Mouse (Mus musculus): ENCODE results near the gene Dip2b.

Gene Dip2b

DNA sequence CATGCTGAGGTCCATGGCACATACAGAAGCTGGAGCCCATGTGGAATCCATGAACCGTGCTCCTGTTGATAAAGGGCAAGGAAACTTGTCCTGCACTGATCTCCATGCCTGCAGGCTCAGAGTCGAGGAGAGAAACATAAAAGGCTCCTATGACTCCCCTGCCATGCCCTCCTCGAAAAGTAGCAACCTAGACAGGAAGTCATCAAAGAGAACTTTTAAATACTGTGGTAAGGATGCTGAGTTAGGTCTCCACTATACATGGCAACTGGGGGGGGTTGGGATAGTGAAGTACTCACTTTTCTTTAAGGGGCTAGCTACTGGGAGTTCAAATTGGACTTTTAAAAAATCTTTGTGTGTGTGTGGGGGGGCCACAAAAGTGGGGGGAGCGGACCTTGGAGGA, 102.0 kb downstream of the Dip2b start:
- DNase-seq, result no peak

DNA sequence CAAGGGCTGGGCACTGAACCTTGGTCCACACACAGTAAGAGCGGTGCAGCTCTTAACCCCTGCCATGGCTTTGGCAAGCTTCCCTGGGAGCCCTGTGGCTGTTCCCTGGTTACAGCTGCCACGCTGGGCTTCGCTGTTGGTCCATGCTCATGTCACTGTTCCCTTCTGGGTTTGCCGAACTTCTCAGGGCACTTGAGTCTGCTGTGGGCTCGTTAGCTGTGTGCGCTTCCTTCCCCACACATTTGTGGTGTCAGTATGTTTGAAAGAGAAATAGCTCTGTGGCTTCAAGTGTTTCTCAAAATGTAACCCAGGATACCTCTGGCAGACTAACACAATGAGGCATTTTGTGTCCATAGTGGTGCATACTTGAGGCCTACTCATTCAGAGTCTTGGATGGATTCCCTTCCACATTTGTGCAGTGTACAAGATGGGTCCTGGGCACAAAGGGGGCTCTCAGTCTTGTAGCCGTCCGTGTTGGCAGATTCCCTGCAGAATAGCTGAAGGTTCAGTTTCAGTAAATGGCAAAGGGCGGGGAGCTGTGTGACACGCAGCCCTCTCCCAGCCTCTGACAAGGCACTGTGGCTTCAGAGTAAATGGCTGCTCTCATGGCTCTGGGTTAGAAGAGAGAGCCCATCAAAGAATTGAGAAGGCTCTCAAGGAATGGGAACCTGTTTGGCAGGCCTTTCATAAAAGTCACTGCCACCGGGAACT, 104.8 kb downstream of the Dip2b start:
- no peak for DNase-seq

DNA sequence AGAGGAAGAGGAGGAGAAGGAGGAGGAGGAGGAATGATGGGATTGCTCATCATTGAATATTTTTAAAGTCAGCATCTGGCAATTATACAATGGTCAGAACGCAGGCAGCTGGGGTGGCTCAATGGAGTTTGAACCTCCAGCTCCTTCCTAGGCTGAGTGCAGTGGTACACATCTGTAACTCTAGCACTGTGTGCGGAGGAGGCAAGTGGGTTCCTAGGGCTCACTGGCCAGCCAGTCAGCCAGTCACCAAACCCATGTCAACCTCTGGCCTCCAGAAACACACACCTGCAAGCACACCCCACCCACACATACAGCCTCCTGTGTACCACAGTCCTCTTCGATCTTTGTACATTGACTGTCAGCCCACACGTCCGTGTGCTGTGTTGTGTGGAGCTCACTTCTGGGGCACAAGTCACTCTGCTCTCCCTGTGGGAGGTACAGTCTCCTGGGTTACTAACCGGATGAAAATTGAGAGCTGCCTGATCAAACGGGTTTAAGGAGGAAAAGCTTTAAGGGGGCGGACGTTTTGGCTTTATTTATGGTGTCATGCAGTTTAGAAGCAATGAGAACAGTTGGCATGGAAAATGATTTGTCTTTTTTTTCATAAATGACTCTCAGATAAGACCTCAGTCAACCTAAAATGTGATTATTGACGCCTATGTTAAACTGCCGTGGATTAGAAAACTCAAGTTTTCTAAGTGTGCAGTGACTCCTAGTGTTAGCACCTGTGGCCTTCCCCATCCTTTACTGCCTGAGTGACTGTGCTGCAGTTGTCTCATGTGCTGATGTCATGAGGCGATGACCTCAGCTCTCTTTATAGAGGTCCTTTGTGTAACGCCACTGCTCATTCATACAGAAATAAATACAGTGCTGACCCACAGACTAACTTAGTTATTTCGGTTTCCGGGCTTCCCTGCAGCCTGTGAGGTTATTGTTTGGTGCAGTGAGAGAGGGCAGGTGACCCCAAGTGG, 106.7 kb downstream of the Dip2b start:
- no peak for DNase-seq

DNA sequence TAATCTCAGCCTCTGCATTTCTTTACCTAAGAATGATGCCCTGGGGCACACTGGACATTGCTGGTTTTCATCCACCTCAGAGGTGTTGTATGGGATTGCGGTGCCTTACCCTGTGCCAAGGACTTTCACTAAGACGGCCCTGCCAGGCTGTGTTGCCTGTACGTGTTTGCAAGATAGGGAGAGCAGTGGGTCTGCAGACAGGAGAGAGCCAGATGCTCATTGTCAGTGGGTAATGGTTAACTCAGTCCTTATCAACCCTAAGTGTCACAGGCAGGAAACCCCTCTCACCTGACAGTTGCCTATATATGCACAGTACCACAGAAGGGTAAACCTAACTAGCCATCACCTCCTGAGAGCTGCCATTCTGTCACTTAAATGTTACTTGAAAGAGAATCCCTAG, 107.5 kb downstream of the Dip2b start:
- DNase-seq, result no peak

DNA sequence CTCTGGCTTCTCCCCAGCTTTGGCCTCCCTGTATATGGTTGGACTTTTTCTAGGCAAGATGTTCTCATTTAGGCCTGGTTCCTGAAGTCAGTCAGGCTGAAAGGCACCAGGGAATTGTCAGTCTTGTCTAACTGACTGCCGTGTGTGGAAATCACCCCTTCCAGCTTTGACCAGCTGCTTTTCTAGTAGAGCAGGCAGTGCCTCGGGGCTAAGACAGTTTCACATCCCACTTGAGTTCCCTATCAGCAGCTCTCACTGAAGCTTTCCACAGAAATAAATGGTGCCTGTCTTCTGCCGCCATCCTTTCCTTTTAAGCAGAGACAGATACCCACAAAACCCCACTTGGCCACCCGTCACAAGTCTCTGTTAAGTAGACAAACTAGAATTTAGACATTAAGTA, 112.1 kb downstream of the Dip2b start:
- no peak for DNase-seq

DNA sequence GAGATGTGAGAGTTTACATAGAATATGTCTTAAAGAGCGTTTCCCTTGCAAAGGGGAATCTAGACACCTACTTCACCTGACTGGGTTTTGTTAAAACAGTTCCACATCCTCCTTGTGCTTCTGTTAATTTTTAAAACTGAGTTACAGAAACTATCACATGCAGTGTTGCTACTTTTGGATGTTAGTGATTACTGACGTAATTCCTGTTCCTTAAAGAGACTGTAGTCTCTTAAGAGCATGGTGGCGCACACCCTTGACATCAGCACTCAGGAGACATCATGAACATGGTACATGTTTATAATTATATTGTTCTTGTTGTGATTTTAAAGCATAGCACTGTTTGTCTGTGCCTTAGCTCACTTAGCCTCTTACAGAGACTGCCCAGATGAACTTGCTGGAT, 113.9 kb downstream of the Dip2b start:
- no peak for DNase-seq

DNA sequence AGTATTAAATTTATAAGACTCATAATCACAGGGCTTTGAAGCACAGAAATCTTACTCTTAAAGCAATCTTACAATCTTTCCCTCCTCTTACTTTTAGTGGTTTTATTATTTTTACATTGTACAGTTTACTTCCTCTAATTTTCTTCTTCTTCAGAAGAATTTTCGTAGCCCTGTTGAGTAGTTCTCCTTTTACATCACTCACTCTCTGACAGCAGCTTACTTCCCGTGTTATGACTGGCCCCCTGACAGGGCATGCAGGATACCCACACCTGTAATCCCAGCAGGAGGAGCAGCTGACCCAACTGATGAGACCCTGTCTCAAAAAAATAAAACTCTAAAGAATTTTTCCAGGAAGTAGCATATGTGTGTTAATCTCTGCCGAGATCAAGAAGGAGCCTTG, 114.6 kb downstream of the Dip2b start:
- no peak for DNase-seq

DNA sequence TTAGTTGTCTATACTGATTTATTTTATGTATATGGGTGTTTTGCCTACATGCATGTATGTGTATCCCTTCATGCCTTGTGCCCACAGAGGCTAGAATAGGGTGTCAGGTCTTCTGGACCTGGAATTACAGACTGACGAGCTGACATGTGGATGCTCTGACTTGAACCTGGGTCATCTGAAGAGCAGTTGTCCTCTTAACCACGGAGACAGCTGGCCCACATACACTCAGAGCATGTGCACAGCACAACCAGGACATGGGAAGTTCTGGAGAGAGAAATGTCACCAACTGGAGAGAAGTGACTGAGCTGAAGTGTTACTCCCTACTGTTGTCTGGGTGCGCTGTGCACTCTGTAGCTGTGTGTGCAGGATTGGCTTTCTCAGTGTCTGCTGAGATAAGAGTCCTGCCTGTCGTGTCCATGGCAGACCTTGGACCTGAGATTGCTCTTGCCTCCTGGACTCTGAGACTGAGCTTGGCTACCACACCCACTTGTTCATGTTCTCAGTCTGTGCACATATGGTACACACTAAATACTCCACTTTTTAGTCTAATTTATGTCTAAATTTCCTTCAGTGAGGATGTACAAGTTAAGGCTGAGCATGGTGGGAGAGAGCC, 117.7 kb downstream of the Dip2b start:
- DNase-seq, result no peak

DNA sequence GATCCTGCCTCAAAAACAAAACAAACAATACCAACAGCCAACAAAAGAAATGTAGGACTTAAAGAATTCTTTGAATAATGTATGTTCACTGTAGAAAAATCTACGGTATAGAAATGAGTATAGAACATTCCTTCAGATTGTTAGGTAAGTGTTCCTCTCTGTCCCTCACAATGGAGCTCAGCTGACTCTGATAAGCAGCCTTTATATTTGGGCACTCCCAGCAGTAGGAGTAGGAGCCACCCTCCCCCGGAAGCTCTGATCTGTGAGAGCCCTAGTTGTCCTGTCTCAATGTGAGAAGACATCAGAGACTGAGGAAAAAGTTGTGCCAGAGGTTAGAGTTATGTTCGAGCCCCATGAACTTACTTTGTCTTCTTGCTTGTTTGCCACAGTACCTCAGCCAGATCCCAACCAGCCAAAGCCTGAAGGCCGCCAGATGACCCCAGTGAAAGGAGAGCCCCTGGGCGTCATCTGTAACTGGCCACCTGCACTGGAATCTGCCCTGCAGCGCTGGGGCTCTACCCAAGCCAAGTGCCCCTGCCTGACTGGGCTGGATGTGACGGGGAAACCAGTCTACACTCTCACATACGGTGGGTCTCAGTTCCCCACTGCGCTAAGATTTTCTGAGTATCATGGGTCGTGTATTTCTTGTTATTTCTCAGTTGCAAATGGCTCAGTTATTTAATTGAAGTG, 118.5 kb downstream of the Dip2b start:
- no peak for DNase-seq

DNA sequence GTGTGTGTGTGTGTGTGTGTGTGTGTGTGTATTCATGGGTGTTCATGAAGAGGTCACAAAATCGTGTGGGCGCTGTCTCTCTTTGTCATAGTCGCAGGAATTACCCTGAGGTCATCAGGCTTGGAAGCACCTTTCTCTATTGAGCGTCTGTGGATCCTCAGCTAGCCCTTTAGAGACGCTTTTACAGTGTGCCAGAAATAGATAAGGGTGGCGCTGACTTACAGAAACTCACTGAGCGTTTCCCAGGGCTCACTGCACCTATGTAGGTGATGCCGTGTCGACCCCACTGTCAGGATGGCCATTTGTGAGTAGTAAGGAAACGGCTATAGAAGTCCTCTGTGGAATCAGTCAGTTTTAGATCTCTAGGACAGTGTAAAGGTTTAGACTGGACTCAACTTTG, 120.5 kb downstream of the Dip2b start:
- DNase-seq, result no peak

DNA sequence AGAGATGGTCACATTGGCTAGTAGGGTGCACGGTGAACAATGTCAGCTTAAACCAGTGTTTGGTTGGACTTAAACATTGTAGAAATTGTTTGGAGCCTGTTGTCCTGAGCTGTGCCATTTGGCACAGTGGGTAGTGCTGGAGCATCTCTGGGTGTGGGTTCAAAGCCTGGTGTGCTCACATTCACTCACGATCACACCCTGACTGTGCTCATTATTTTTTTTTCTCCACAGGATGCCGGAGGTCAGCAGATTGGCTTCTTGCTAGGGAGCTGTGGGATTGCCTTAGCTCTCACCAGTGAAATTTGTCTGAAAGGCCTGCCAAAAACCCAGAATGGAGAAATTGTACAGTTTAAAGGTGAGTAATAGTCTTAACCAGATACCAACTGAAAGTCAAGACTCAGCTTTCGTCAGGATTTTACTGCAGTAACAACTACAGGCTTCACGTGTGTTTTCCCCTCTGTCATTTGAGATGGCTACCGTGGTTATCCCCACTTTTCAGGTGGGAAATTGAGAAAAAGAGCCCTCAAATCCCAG, 123.3 kb downstream of the Dip2b start:
- no peak for DNase-seq

DNA sequence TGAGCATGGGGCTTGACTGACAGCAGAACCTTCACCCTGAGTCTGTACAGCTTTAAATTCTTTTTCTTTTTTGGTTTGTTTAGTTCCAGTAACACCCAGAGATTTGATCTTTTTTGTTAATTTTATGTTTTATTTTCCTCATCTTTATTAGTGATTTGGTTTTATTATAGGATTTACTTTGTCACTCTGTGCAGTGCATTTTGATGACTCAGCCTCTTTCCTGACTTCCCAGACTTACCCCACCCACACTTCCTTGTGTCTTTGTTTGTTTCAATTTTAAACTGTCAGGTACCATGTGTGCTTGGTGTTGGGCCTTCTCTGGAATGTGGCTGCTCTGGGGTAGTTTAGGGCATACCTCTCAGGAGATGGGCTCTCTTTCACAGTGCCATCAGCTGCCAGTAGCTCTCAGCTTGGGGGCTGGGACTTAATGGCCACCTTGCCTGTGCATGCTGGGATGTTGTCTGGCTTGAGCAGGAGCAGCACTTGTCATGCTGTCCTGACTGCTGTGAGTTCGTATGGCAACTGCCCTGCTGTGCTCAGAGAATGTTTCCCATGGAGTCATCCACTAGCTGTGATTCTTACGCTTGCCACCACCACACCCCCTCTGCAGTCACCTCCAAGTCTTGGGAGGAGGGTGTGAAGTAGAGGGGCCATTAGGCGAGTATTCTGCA, 125.1 kb downstream of the Dip2b start:
- DNase-seq, result no peak

DNA sequence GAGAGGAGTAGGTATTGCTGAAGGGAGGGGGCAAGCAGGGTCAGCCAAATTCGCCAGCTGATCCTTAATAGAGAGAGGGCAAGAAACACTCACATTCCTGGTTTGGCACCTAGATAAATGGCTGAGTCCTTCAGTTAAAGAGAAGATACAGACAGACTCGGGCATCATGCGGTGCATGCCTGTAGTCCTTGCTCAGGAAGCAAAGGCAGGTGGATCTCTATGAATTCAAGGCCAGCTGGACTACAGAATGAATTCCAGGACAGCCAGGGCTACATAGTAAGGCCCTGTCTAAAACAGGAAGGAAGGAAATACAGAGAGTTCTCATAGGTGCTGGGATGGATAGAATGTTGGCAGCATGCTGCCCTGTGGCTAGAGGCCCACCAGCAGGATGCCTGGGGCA, 128.0 kb downstream of the Dip2b start:
- DNase-seq, result no peak

DNA sequence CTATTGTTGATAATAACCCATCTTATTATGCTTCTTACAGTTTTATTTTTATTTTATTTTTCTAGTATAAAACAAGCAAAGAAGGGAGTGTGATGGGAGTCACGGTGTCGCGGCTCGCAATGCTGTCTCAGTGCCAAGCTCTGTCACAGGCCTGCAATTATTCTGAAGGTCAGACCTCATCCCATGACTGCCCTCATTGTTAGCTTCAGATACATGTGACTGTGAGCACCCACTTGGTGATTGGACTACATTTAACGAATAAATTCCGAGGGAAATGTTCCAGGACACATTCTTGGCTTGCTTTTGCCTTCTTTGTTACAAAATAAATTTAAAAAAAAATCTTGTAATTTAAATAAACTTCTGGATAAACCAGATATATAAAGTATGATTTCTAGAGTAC, 129.3 kb downstream of the Dip2b start:
- DNase-seq, result no peak

DNA sequence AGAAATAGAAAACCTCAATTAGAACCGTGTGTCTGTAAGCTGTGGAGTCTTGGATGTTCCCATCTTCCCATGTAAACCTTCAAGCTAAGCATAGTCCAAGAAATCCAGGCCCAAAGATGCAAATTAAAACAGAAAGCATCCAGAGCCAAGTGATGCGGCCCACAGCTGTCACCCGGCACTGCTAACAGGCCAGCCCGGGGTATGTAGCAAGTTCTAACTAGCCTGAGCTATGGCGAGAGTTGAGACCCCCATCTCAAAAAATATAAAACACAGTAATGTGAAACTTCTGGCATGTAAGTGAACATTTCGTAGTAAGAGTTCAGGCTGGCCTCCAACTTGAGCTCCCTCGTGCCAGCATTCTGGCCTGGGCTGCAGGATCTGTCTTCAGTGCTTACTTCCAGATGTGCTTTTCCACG, 129.7 kb downstream of the Dip2b start:
- DNase-seq, result no peak

DNA sequence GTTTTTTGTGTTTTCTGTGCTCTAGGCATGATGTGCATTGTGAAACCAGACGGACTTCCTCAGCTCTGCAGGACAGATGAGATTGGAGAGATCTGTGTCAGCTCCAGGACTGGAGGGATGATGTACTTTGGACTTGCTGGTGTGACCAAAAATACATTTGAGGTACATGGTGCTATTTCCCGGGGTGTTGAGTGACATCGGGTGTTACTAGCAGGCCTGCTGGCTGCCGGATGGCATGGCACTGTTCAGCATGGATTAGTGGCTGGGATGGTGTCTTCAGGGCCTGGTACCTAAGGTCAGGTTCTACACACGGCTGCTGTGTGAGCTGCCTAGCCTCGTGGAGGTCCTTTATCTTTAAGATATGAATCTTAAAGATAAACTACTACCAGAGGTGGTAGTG, 136.7 kb downstream of the Dip2b start:
- DNase-seq, result no peak

DNA sequence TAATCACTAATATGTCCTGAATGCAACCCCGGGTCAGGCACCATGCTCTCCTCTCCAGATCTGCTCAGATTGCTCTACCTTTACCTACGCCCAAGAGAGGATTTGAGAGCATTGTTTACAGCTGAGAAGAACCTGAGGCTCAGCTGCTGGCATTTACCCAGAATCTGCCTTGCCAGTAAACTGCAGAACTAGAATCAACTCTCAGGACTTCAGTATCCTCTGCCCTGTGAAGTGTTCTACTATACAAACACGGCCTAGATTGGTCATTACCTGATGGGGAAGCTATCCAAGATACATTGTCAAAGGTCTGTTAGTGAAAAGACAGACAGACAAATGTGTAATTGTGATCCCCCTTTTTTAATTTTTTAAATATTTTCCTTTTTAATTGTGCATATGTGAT, 138.7 kb downstream of the Dip2b start:
- no peak for DNase-seq

DNA sequence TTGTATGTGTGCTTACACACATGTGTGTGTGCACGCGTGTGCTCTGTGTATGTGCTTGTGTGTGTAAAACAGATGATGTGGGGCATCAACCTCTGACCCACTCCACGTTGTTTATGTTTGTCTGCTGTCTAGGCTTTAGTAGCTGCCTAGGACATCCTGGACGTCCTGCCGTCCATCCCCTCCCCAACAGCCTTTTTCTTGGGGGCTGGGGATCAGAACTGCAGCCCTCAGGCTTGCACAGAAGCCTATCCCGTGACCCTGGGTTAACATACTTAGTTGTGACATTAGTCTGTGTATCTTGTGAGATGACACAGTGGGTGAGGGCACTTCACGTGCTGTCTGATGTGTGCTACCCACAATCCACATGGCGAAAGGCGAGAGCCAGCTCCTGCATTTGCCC, 139.1 kb downstream of the Dip2b start:
- DNase-seq, result no peak

DNA sequence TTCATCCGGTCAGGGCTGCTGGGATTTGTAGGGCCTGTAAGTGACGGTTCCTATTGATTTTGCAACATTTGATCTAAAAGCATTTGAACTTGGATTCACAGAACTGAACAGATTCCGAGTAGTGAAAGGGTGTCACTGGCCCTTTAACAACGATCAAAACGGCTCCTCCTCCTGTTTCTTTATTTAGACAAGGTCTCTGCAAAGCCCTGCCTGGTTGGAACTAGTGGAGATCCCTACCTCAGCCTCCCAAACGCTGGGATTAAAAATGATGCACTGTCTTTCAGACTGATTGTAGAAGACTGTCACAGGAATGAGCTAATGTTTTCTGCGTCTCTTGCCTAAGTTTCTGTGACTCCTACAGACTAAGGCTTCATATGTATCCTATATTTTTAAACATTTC, 140.0 kb downstream of the Dip2b start:
- DNase-seq, result no peak

DNA sequence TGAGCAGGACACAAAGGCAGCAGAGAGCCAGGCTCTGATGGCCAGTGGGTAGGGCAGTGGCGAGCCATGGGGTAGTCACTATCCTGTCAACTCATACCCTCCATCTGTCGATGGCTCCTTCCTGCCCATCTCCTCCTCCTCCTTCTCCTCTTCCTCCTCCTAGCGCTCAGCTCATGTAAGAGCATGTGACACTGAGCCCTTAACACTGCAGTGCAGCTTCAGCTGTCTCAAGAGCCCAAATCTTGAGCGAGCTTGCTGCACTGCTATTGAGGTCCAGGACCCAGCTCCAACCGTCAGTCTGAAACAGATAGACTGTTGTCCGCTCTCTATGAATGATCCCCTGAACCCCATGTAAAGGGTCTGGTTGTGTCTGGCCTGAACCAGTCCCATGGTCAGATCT, 141.2 kb downstream of the Dip2b start:
- no peak for DNase-seq

DNA sequence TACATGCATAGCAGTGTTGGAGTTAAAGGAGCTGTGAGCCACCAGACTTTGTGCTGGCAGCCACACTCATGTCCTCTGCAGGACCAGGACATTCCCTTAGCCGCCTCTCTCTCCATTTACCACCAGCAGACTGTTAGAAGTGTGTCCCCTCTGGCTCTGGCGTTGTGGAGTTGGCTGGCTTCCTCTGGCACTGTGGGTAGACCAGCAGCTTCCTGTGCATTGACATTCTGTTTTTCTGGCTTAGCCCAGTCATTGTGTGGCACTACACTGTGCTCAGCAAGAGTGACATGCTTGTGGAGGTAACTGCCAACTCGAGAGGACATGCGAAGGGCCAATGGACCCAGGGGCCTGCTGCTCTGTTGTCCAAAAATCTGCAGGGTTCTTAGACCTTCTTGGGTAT, 141.8 kb downstream of the Dip2b start:
- DNase-seq, result no peak

DNA sequence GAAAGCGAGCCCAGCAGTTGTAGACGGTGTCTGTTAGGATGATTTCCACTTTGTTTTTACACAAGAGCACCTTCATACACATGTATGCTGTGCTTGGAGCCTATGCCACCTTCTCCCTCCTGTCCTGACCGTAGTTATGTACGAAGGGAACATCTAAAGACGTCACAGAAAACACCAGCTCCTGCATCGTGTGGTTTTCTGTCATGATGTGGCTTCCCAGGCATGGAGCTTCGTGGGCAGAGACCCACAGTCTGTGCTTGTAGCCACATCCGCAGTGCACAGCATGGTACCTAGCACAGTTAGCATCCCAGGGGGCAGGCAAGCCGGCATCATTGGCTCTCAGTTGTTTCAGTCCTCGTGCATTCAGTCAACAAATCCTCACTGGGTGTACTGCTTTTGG, 143.4 kb downstream of the Dip2b start:
- DNase-seq, result no peak
